Mouse (Mus musculus): ENCODE data around the gene Enpep.

Enpep gene

DNA sequence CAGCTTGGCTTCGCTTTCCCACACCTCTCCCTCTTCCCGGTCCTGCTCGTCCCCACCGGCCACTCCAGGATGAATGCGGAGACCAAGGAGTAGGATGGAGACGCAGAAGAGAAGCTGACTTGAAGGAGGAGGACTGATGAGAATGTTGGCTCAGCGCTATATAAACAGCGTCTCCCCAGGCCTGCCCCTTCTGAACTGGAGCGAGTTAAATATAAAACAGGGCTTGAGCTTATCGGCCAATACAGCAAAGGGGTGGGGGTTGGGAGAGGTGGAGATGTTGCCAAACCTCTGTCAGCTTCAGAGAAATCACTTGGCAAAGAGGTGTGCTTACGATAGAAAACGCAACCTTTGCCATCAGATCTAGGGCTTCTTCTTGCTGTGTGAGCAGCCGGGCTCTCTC lies at the start of gene Enpep:
Enpep (minus strand) TSS at position 135 of the 400 bp plus-strand sequence.
- no peak for DNase-seq

- DNase-seq = no peak
Observed at GRCm38 (mm10) chr3:129379109-129379508, 46.6 kb upstream of the Enpep start.

- DNase-seq = no peak
Observed at GRCm38 (mm10) chr3:129375087-129375486, 42.6 kb upstream of the Enpep start.

DNA sequence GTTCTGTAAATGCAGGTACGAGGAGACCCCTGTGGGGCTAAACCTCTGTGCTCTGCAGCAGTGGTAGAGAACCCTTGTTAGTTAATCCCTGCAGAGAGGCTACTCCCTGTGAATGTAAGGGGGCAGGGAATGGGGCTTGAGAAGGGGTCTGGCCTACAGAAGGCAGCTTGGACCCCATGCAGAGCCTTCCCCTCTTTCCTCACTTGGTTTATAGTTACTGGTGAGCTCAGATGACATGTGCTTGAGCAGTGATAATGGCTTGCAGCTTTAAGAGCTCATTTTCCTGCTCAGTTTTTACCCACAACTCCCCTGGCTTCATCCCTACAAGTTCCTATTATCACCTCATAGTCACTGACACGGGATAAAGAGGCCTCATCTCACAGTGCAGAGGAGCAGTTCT lies 40.6 kb upstream of the Enpep start:
- no peak for DNase-seq

DNA sequence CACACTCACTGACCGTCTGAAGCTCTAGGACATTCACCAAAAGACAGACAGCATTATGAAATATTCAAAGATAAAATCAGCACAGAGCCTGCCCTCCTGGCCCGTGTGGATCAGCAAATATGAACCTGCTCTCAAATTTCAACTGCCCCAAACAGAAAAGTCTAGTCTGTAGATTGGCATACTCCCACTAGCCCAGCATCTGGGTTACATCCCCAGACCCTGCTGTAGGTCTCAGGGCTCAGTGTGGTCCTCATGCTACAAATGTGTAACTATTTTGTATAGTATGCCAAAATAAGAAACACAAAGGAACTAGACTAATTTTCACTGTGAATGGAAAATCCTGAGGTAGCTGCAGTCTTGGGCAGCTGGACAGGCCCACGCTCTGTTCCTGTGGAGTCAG lies 37.0 kb upstream of the Enpep start:
- DNase-seq = no peak

DNA sequence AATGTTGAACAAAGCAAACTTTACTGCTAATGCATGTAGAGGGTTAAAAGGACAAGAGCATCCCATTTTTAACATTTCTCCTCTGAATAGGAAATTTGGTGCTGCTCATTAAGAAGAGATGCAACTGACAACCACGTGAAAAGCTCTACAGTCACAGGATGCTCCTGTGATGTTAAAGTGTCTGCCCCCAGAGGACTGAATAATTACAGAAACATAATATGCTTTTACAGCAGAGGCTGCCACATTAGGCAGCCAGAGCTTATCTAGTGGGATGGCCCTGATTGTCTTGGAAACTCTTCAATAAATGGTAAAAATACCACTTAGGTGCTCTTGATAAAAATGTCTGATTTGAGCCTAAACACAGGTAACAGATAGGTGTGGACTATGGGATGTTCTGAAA lies 33.4 kb upstream of the Enpep start:
- no peak for DNase-seq

DNA sequence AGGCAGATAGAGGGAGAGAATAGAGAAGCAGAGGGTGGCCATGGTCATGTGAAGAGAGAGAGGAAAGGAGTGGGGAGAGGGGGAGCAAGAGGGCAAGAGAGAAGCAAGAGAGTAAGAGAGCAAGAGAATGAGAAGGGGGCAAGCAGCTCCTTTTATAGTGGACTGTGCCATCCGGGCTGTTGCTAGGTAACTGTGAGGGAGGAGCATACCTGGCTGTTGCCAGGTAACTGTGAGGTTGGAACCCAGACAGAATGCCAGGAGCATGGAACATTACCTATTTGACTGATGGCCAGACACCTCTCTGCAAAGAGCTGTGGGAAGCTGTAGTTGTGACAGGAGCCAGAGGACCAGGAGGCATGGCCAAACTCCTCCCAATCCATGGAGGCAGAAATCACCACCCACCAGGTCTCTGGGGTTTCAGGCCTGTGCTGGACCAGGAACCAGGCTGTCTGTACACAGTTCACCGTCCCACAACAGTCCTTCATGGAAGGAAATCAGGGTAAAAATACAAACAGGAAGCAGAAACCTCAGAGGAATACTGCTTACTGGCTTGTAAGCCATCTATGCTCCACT lies 32.4 kb upstream of the Enpep start:
- no peak for DNase-seq

GRCm38 (mm10) chr3:129363426-129363825 lies 30.9 kb upstream of the Enpep start:
- DNase-seq = no peak

DNA sequence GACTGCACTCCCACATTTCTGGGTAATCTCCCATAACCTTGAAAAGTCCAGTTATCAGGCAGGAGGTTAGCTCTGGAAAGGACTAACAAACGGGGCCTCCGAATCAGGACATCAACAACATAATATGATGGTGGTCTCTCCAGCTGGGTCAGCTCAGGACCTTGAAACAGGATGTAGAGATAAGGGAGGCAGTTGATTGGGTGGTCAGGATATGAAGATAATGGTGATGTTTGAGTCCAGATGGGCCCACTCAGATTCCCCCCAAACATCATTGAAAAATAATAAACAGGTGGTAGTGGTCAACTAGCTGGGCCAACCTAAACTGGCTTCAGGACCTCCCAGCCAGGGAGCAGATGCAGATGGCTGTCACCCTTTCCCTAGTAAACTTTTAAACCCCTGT lies 25.6 kb upstream of the Enpep start:
- DNase-seq = no peak

- DNase-seq = no peak
Observed at GRCm38 (mm10) chr3:129353901-129354300, 21.4 kb upstream of the Enpep start.

- DNase-seq = no peak
Observed at GRCm38 (mm10) chr3:129351320-129351877, 18.9 kb upstream of the Enpep start.

- DNase-seq = no peak
Observed at GRCm38 (mm10) chr3:129347277-129347676, 14.8 kb upstream of the Enpep start.

- no peak for DNase-seq
Observed at GRCm38 (mm10) chr3:129342767-129343166, 10.2 kb upstream of the Enpep start.

- DNase-seq = no peak
Observed at GRCm38 (mm10) chr3:129341066-129341465, 8.5 kb upstream of the Enpep start.

GRCm38 (mm10) chr3:129338296-129339091 lies 6.0 kb upstream of the Enpep start:
- DNase-seq = no peak

DNA sequence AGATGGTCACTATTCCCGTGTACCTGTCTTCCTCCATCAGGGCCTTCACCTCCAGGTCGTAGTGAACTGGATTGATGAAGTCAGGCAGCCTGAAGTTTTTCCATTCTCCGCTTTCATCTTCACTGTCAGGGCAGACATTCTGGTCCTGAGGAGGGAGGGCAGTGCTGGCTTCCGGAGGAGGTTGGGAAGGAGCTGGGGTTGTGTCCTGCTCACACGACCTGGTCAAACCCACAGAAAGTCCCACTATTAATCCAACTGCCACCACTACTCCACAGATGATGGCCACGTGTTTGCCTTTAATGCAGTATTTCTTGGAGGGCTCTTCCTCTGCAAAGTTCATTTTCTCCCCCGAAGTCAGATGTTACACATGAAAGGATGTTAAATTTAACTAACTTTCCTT lies 378 bp downstream of the Enpep start:
- DNase-seq = no peak

DNA sequence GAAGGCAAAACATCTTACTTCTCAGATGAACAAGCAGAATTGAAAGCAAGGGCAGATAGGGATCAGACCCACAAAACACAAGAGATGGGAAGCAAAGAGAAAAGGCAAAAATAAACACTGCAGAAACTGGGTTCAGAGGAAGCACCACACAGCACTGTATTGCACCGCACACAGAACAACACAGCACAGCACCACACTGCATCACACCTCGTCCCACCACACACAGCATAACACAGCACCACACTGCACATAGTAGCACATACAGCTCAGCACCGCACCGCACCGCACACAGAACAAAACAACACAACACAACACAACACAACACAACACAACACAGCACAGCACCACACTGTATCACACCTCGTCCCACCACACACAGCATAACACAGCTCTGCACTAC lies 1.1 kb downstream of the Enpep start:
- DNase-seq = no peak

GRCm38 (mm10) chr3:129328056-129328455 lies 4.5 kb downstream of the Enpep start:
- DNase-seq = no peak

GRCm38 (mm10) chr3:129321585-129321984 lies 10.9 kb downstream of the Enpep start:
- DNase-seq = no peak

DNA sequence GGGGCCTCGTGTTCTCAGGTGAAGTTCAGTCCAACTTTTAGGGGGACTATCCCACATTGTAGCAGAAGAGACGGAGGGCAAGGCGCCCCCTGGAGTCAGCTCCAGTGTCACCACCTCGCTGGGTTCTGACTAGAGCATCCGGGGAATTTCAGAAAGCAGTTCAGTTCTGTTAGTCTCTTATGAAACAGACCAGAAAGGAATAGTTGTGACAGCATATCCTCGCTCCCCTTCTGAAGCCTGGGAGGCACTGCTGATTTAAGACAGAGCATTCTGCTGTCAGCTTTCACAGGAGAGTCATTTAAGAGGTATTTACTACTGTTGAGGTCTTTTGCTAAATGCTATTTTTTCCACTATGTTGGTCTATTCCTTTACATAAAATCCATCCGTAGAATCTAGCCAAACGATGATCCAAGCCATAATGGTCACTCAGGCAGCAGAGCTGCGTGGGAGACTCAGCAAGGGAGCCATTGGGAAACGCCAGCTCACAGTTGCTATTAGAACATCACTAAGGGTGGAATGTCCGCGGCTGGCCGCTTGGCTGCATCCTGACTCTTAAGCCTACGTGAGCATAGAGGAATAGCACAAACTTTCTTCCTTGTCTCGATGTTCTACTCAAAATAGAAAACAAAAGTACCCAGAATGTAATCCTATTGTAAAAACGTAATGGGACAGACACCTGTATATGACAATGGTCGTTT lies 15.3 kb downstream of the Enpep start:
- peak; percentile 52 for DNase-seq

- no peak for DNase-seq
Observed at GRCm38 (mm10) chr3:129313671-129314415, 18.7 kb downstream of the Enpep start.

DNA sequence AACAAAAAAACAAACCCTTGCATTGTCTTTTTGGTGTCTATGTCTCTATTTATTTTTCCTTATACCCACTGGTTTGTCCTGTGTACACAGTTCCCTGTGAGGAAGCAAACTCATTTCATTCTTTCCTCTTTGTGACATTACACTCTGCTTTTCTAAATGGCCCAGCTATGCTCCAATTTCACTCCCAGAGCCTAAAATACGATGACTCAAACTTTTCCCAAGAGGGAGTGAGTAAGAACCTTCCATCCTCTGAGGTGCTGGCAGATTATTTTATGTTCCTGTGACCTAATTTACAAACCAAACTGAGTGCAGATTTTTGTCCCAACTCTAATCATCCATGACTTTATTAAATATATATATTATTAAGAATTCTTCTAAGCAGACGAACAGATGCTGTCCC lies 19.3 kb downstream of the Enpep start:
- no peak for DNase-seq

GRCm38 (mm10) chr3:129312511-129312910 lies 20.0 kb downstream of the Enpep start:
- DNase-seq = no peak

Data from retina, postnatal 1 day (tissue).